9 mouse cellular contexts compared by ENCODE assay signal in the genomic region with DNA sequence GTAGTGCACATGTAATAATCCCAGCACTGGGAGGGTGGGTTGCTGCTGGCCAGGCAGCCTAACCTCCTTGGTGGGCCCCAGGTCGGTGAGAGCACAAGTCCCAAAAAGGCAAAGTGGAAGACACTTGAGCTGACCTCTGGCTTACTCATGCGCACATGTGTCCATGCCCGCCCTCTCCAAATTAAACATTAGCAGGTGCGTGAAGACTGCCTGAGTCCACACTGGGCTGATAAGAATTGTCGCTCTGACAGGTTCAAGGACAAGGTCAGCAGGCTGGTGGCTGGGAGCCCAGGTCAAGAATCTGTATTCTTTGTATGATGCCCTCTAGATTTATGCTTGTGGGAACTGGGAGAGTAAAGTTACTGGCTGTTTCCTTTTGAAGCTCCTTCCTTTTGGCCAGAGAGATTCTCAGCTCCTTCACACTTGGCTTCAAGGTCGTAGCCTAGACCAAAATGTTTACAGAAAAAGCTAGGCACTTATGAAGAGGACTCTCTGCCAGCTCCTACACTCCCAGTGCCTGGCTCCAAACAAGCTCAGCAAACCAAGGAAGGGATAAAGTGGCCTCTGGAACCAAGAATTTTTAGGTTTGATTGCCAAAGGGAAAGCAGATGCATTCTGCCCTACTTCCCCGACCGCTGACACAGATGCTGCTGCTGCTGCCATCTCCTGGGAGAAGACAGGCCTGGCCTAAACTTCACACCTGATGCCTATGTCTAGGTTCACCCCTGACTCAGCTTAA. TPM values are rescaled to one million over a fixed set of nuclear protein-coding genes. Genes with fewer than 3 reads are reported as not detected.
A peak's percentile ranks its signal among the peaks of the same experiment; 100 is the strongest.
DNase-seq lines count a peak whose midpoint lies in the region; ATAC-seq and TF ChIP-seq lines count a peak whose summit lies in the region.
"Had no signal": no experiment of that assay in that cellular context is flagged by ENCODE, and none has a peak within 500 bp of the region (broad histone marks: within the 10 kb centered on the region; RNA-seq: fewer than 3 reads in every experiment).

No protein-coding gene starts in this region.

- no peak overlapping the region for H3K4me2 ChIP-seq in stomach, embryonic 15.5 days

- no peaks in the 10 kb centered on the region for H3K36me3 ChIP-seq in stomach, embryonic 15.5 days

- DNase-seq in gastrocnemius, adult 18-20 months (ENCODE audit: low spot score), result peak; percentile 62
- DNase-seq in gastrocnemius, postnatal 4 days (ENCODE audit: low spot score in 2 of 2), result no peak
- peak; percentile 40 for DNase-seq in 416B (ENCODE audit: low read depth)
- peak; percentile 75 for DNase-seq in kidney, adult 9 months
- DNase-seq in left cerebral cortex, postnatal 4 days, result no peak

- WGBS in stomach, embryonic 15.5 days, result 42% methylated on average over 8 of the region's 8 CpGs

- H3K4me1 ChIP-seq in cortical plate, adult 2 months (ENCODE audit: control insufficient read depth, insufficient read depth, low read length), result no peaks in the 10 kb centered on the region
- no peaks in the 10 kb centered on the region for H3K4me1 ChIP-seq in stomach, embryonic 15.5 days

- H3K9me3 ChIP-seq in stomach, embryonic 15.5 days, result no peaks in the 10 kb centered on the region
- H3K9me3 ChIP-seq: G1E had no signal

- H3K4me3 ChIP-seq in cortical plate, adult 2 months (ENCODE audit: insufficient read depth, low read length), result no peak overlapping the region
- no peak overlapping the region for H3K4me3 ChIP-seq in stomach, embryonic 15.5 days (replicated peaks)

- 0 out of 2 replicates have a peak, but pooled peaks have one; percentile 56 for ATAC-seq in stomach, embryonic 15.5 days (ENCODE audit: insufficient read depth, low FRiP score, low read depth)
- ATAC-seq in granulocyte monocyte progenitor cell, adult 5-6 weeks (replicated peaks; ENCODE audit: poor library complexity, severe bottlenecking), result no peak

- TF ChIP-seq POLR2A in cortical plate, adult 2 months (IDR thresholded peaks at IDR 0.05; ENCODE audit: extremely low read depth, insufficient read depth, low read length), result no peak

- H3K9ac ChIP-seq in stomach, embryonic 15.5 days, result no peak overlapping the region

- H3K27ac ChIP-seq in cortical plate, adult 2 months (ENCODE audit: insufficient read depth, low read length), result no peak overlapping the region
- H3K27ac ChIP-seq in stomach, embryonic 15.5 days, result no peak overlapping the region

- peak; percentile 40 for TF ChIP-seq CTCF in cortical plate, adult 2 months (IDR thresholded peaks at IDR 0.05; ENCODE audit: extremely low read depth, insufficient read depth, low read length)

- intact Hi-C loops in left cerebral cortex, postnatal 4 days (cut with DNase I), result loop anchor here (10.0 kb wide), 1 partner anchor 176 kb away; no protein-coding TSS in a partner anchor

- H3K27me3 ChIP-seq in stomach, embryonic 15.5 days (replicated peaks), result no peaks in the 10 kb centered on the region

RNA-seq across cellular contexts. Expression of a gene that starts 8.1 kb away (rescaled TPM):
- 100 to 1,000 TPM; 142 to 160 TPM for total RNA-seq in gastrocnemius, adult 18-20 months (2021)
- 100 to 1,000 TPM; 108 to 129 TPM for total RNA-seq in gastrocnemius, postnatal 4 days (2021)
- polyA plus RNA-seq in cortical plate, adult 2 months (2012; rRNA removed), result 48.2 and 49.8 TPM in 2 replicates
- polyA plus RNA-seq in stomach, embryonic 15.5 days (2015; fragmentation: Nextera tagmentation; extraction: Ambion mirVana), result 165 and 178 TPM in 2 replicates
- 78.8 and 118 TPM in 2 replicates for total RNA-seq in granulocyte monocyte progenitor cell, adult 5-6 weeks (2014; fragmentation: Nextera tagmentation)
- 152 and 153 TPM in 2 replicates for total RNA-seq in granulocyte monocyte progenitor cell, adult 5-6 weeks (2017)
- total RNA-seq in left cerebral cortex, postnatal 4 days (2021), result 100 to 1,000 TPM; 118 to 129 TPM

Comparison
In these comparisons a context has a peak if more than half of its experiments do, and no peak if none do; other contexts are left out.
1. DNase-seq: peak in gastrocnemius, adult 18-20 months (single experiment), 416B (single experiment) and kidney, adult 9 months (single experiment); none in gastrocnemius, postnatal 4 days (0 of 2) and left cerebral cortex, postnatal 4 days (single experiment).